Mouse (Mus musculus): ENCODE results near the gene Irs3. TPM values are rescaled to one million over a fixed set of nuclear protein-coding genes. Genes with fewer than 3 reads are reported as not detected.

The Irs3 gene
- polyA plus RNA-seq, 1 experiment from 2014 or later: 0.09 TPM

DNA sequence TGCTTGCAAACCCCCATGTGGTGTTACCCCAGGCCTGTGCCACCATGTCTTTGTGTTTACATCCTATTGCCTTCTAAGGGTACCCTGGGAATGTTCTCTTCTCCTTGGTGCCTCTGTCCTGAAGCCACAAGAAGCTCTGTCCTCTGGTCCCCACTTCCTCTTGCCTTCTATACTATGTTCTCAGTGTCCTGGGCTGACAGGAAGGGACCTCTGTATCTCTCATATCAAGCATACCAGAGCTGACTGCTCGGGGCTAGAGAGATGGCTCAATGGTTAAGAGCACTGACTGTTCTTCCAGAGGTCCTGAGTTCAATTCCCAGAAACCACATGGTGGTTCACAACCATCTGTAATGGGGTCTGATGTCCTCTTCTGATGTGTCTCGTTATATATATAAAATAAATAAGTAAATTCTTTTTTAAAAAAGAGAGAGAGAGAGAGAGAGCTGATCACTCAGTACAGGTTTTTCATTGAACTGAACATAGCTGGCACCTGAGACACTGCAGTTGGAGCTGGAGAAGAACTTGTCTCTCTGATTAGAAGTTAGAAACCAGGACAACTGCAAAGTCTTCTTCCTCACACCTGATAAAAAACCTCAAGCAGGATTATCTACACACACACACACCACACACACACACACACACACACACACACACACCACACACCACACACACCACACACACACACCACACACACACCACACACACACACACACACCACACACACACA, 47.3 kb downstream of the Irs3 start:
- Histone ChIP-seq H3K79me2 (ENCODE audit: inconsistent target) (peaks cover 27% of the 10 kb centered on the region), H3K27ac (no peak overlapping the region), H3K4me3 (ENCODE audit: inconsistent target) (no peak overlapping the region), H3K36me3 (ENCODE audit: inconsistent target) (no peaks in the 10 kb centered on the region)
- 27% methylated on average over 2 of the region's 2 CpGs for WGBS (ENCODE audit: missing documents)

DNA sequence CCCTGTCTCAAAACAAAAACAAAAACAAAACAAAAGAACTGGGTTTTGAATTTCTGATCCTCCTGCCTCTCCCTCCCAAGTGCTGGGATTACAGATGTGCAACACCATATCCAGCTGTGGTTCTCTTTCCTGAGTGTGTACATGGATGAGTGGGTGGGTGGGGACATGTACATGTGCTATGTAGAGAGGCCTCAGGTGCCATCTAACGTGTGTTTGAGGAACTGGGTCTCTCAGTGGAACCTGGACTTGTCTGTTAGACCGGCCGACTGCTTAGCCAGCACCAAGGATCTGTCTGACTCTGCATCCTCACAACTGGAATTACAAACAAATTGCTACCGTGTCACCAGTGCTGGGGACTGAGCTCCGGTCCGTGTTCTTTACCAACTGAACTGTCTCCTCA, 47.9 kb downstream of the Irs3 start:
- no peak overlapping the region for H3K27ac ChIP-seq
- no peak overlapping the region for H3K4me3 ChIP-seq (ENCODE audit: inconsistent target)
- WGBS (ENCODE audit: missing documents): 62% methylated on average over 6 of the region's 6 CpGs
- H3K36me3 ChIP-seq (ENCODE audit: inconsistent target): no peaks in the 10 kb centered on the region
- peaks cover 20% of the 10 kb centered on the region for H3K79me2 ChIP-seq (ENCODE audit: inconsistent target)

DNA sequence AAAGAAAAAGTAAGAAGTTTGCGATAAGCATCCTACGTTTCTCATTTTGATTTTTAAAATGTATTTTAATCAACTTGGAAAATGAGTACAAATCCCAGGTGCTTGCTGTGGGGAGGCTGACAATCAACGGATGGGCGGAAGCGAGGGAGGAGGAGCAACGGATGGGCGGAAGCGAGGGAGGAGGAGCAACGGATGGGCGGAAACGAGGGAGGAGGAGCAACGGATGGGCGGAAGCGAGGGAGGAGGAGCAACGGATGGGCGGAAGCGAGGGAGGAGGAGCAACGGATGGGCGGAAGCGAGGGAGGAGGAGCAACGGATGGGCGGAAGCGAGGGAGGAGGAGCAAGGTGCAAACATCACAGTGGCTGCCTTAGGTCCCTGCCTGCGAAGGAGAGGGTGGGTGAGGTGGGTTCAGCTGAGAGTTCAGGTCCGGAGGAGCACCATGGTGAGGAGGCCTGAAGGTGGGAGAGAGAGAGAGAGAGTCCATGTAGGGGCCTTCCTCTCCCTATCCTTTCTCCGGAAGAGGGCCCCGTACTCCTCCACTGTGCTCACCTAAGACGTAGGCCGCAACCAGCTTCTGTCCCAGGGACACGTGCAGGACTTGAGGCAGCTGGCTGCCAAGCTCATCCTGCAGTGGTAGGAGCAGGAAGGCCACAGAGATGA, 48.8 kb downstream of the Irs3 start:
- WGBS (ENCODE audit: missing documents): 28% methylated on average over 28 of the region's 30 CpGs
- peak overlapping the region; percentile 32 for H3K4me3 ChIP-seq (ENCODE audit: inconsistent target)
- peak overlapping the region; percentile 40 for H3K27ac ChIP-seq
- no peaks in the 10 kb centered on the region for H3K36me3 ChIP-seq (ENCODE audit: inconsistent target)
- peaks cover 13% of the 10 kb centered on the region; the same call in 1 of the 2 replicates for H3K79me2 ChIP-seq (ENCODE audit: inconsistent target)

- no peaks in the 10 kb centered on the region for H3K36me3 ChIP-seq (ENCODE audit: inconsistent target)
- H3K27ac ChIP-seq: no peak overlapping the region
- H3K4me3 ChIP-seq (ENCODE audit: inconsistent target): no peak overlapping the region
- 95% methylated on average over 7 of the region's 7 CpGs for WGBS (ENCODE audit: missing documents)
- H3K79me2 ChIP-seq (ENCODE audit: inconsistent target): peaks cover 13% of the 10 kb centered on the region; the same call in 1 of the 2 replicates
Observed at GRCm38 (mm10) chr5:137595921-137596320, 49.6 kb downstream of the Irs3 start.

Other genes with a start within 250 kb of the Irs3 start
- gene Zan, start 168.7 kb downstream of the Irs3 start, polyA plus RNA-seq (2018): 0.01 to 0.05 TPM in 2 of 3 replicates, not detected in the other
- 7.6 to 26.0 TPM (median 19.4 TPM) in 3 replicates for gene Pop7, start 143.2 kb downstream of the Irs3 start, polyA plus RNA-seq (2018)
- gene Gigyf1, start 127.2 kb downstream of the Irs3 start, polyA plus RNA-seq (2018): 8.7 to 17.9 TPM (median 11.5 TPM) in 3 replicates
- not detected in 3 replicates for gene Epo, start 112.5 kb downstream of the Irs3 start, polyA plus RNA-seq (2018)
- 139 to 347 TPM (median 316 TPM) in 3 replicates for gene Gnb2, start 112.2 kb downstream of the Irs3 start, polyA plus RNA-seq (2018)
- gene Actl6b, start 92.2 kb downstream of the Irs3 start, polyA plus RNA-seq (2018): not detected in 3 replicates
- 0.14 to 0.17 TPM in 2 of 3 replicates, not detected in the other for gene Tfr2, start 75.9 kb downstream of the Irs3 start, polyA plus RNA-seq (2018)
- 35.3 to 72.3 TPM (median 54.2 TPM) in 3 replicates for gene Mospd3, start 44.7 kb downstream of the Irs3 start, polyA plus RNA-seq (2018)
- 0.41 to 0.44 TPM in 2 of 3 replicates, not detected in the other for gene Pcolce, start 31.9 kb downstream of the Irs3 start, polyA plus RNA-seq (2018)
- 0.09 TPM in 1 of 3 replicates, not detected in the others for gene Fbxo24, start 16.7 kb downstream of the Irs3 start, polyA plus RNA-seq (2018)
- 51.6 to 108 TPM (median 60.3 TPM) in 3 replicates for gene Lrch4, start 16.6 kb downstream of the Irs3 start, polyA plus RNA-seq (2018)
- 4.9 to 17.8 TPM (median 5.5 TPM) in 3 replicates for gene Gm20605, start 16.5 kb downstream of the Irs3 start, polyA plus RNA-seq (2018)
- gene Sap25, start 4.4 kb downstream of the Irs3 start, polyA plus RNA-seq (2018): 5.2 to 25.3 TPM (median 10.5 TPM) in 3 replicates
- 12.1 to 28.4 TPM (median 17.8 TPM) in 3 replicates for gene Agfg2, start 39.0 kb upstream of the Irs3 start, polyA plus RNA-seq (2018)
- 0.07 to 0.23 TPM (median 0.21 TPM) in 3 replicates for gene Nyap1, start 95.9 kb upstream of the Irs3 start, polyA plus RNA-seq (2018)
- gene Tsc22d4, start 100.0 kb upstream of the Irs3 start, polyA plus RNA-seq (2018): 84.4 to 112 TPM (median 101 TPM) in 3 replicates
- 2.7 to 25.9 TPM (median 20.7 TPM) in 3 replicates for gene Ppp1r35, start 133.1 kb upstream of the Irs3 start, polyA plus RNA-seq (2018)
- gene Mepce, start 141.9 kb upstream of the Irs3 start, polyA plus RNA-seq (2018): 23.9 to 28.3 TPM (median 26.6 TPM) in 3 replicates
- 1.8 to 4.1 TPM (median 2.8 TPM) in 3 replicates for gene Zcwpw1, start 142.1 kb upstream of the Irs3 start, polyA plus RNA-seq (2018)
- 5.9 to 17.4 TPM (median 7.6 TPM) in 3 replicates for gene Pilra, start 190.6 kb upstream of the Irs3 start, polyA plus RNA-seq (2018)
- gene Pilrb1, start 212.4 kb upstream of the Irs3 start, polyA plus RNA-seq (2018): 7.2 to 9.0 TPM (median 7.9 TPM) in 3 replicates
- gene Pilrb2, start 226.1 kb upstream of the Irs3 start, polyA plus RNA-seq (2018): 12.2 to 15.9 TPM (median 14.4 TPM) in 3 replicates

All from macrophage (primary cell).